19 mouse cellular contexts compared by ENCODE assay signal in genomic region chr14:29577786-29578185, GRCm38 (mm10).
"Had no signal": no experiment of that assay in that cellular context is flagged by ENCODE, and none has a peak within 500 bp of the region (broad histone marks: within the 10 kb centered on the region; RNA-seq: fewer than 3 reads in every experiment).

No protein-coding gene starts in this region.

- H3K9ac ChIP-seq: limb, embryonic 12.5 days; limb, embryonic 15.5 days; liver, embryonic 14.5 days; liver, postnatal 0 days; lung, embryonic 14.5 days; midbrain, embryonic 12.5 days; midbrain, embryonic 15.5 days had no signal

- H3K4me2 ChIP-seq: limb, embryonic 12.5 days; limb, embryonic 15.5 days; liver, embryonic 11.5 days; lung, embryonic 14.5 days; midbrain, embryonic 12.5 days; midbrain, embryonic 15.5 days had no signal

- H3K27me3 ChIP-seq: limb, embryonic 12.5 days; limb, embryonic 15.5 days; midbrain, embryonic 12.5 days; midbrain, embryonic 15.5 days had no signal

- H3K9me3 ChIP-seq: limb, embryonic 12.5 days; limb, embryonic 15.5 days; midbrain, embryonic 12.5 days; midbrain, embryonic 15.5 days had no signal

- DNase-seq: kidney, postnatal 25 days; layer of hippocampus, adult 9-11 months; liver, postnatal 0 days; lung, embryonic 14.5 days; right cerebral cortex, postnatal 4 days; thymus, adult 2 months; thymus, postnatal 14 days; thymus, postnatal 4 days had no signal

- H3K4me1 ChIP-seq: limb, embryonic 12.5 days; limb, embryonic 15.5 days; midbrain, embryonic 12.5 days; midbrain, embryonic 15.5 days had no signal

- H3K36me3 ChIP-seq: limb, embryonic 12.5 days; limb, embryonic 15.5 days; midbrain, embryonic 12.5 days; midbrain, embryonic 15.5 days had no signal

- ATAC-seq: liver, postnatal 0 days; lung, postnatal 0 days; midbrain, embryonic 15.5 days had no signal

- H3K4me3 ChIP-seq: layer of hippocampus, adult 2 months; limb, embryonic 12.5 days; limb, embryonic 15.5 days; midbrain, embryonic 12.5 days; midbrain, embryonic 15.5 days had no signal

- H3K27ac ChIP-seq: kidney, postnatal 0 days; layer of hippocampus, adult 2 months; limb, embryonic 12.5 days; limb, embryonic 15.5 days; liver, embryonic 14.5 days; macrophage; midbrain, embryonic 12.5 days; midbrain, embryonic 15.5 days; stomach, postnatal 0 days had no signal
